Mouse (Mus musculus) embryonic facial prominence, embryonic 15.5 days (tissue): ENCODE measurements around the gene Nutm1. TPM values are rescaled to one million over a fixed set of nuclear protein-coding genes. Genes with fewer than 3 reads are reported as not detected.

Experiments used
- ATAC-seq: fragments of 200-750 bp; cut with Nextera tagmentation; 2 replicates; pipeline ENCODE4 v1.8.0; 2017; ENCODE audit warnings: low read depth, moderate TSS enrichment; ENCODE audit not compliant: insufficient number of reproducible peaks, low FRiP score, low TSS enrichment
- H3K27ac ChIP-seq: fragments of 300-500 bp; sonication (generic); replicated peaks from 2 replicates; pipeline ENCODE4 v1.5.1; 2015; ENCODE audit warnings: mild to moderate bottlenecking, inconsistent platforms
- H3K27me3 ChIP-seq: fragments of 300-500 bp; sonication (generic); 2 replicates; pipeline ENCODE4 v1.6.1; 2015; ENCODE audit warnings: inconsistent platforms
- H3K36me3 ChIP-seq: fragments of 300-500 bp; sonication (generic); 2 replicates; pipeline ENCODE4 v1.6.1; 2015; ENCODE audit warnings: mild to moderate bottlenecking, inconsistent platforms
- H3K4me1 ChIP-seq: fragments of 300-500 bp; sonication (generic); 2 replicates; pipeline ENCODE4 v1.6.1; 2015; ENCODE audit warnings: inconsistent platforms
- H3K4me2 ChIP-seq: fragments of 300-500 bp; sonication (generic); replicated peaks from 2 replicates; pipeline ENCODE4 v1.6.1; 2015; ENCODE audit warnings: mild to moderate bottlenecking, inconsistent platforms
- H3K4me3 ChIP-seq: fragments of 300-500 bp; sonication (generic); replicated peaks from 2 replicates; pipeline ENCODE4 v1.5.1; 2015; ENCODE audit warnings: mild to moderate bottlenecking, inconsistent platforms
- H3K9ac ChIP-seq: fragments of 300-500 bp; sonication (generic); 2 replicates; pipeline ENCODE4 v1.6.1; 2015; ENCODE audit warnings: inconsistent platforms
- H3K9me3 ChIP-seq: fragments of 300-500 bp; sonication (generic); replicated peaks from 2 replicates; pipeline ENCODE4 v1.6.1; 2016; ENCODE audit warnings: inconsistent platforms
- WGBS: fragments of 180-500 bp; shearing (Covaris S2); methylation state at CpG from one replicate; pipeline ENCODE4 v1.1.7; 2015; 5-methylcytosine and 5-hydroxymethylcytosine counted together
- polyA plus RNA-seq: library from polyadenylated mRNA; unstranded; fragments of >200 nt; fragmentation: Nextera tagmentation; extraction: Ambion mirVana; gene quantifications from 2 replicates; pipeline ENCODE4 v1.2.1, GENCODE M21; 2015

Nutm1 gene
- polyA plus RNA-seq, 1 experiment from 2014 or later, result not detected

DNA sequence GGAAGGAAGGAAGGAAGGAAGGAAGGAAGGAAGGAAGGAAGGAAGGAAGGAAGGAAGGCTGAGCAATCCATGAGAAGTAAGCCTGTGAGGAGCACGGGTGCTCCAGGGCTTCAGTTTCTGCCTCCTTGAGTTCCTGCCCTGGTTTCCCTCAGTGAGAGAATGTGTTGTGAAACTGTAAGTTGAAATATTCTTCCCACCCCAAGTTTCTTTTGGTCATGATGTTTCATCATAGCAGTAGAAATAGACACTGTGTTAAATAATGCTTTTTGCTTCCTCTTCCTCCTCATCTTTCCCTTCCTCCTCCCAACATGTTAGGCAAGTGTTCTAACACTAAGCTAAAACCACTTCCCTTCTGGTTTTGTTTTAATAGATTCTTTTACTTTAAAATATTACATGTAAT, 26.5 kb downstream of the Nutm1 start:
- Histone ChIP-seq H3K36me3 (no peaks in the 10 kb centered on the region), H3K4me2 (no peak overlapping the region), H3K9ac (no peak overlapping the region), H3K4me1 (no peaks in the 10 kb centered on the region), H3K27me3 (no peaks in the 10 kb centered on the region), H3K9me3 (no peaks in the 10 kb centered on the region), H3K4me3 (no peak overlapping the region), H3K27ac (no peak overlapping the region)
- no peak for ATAC-seq
- WGBS, result 88% methylated on average over 1 of the region's 1 CpGs

DNA sequence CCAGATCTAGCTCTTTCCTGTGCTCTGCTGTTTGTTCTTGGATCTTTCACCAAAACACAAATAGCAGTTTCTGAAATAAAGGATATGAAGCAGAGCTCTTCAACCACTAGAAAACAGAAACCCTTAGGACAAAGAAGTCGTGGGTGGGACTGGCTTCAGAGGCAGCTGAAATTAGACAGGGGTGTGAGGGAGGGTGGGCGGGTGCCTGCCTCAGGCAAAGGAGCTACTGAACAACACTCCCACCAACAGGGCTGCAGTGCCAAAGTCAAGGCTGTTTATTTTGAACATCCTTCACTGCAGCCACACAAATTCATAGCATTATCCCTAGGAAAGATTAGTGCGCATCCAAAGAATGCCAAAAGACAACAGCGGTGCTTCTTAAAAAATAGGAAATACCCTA, 34.7 kb downstream of the Nutm1 start:
- Histone ChIP-seq H3K9ac (no peak overlapping the region), H3K27ac (no peak overlapping the region), H3K4me3 (no peak overlapping the region), H3K4me1 (no peaks in the 10 kb centered on the region), H3K36me3 (no peaks in the 10 kb centered on the region), H3K27me3 (no peaks in the 10 kb centered on the region), H3K9me3 (no peaks in the 10 kb centered on the region), H3K4me2 (no peak overlapping the region)
- no peak for ATAC-seq
- WGBS, result 52% methylated on average over 4 of the region's 4 CpGs

DNA sequence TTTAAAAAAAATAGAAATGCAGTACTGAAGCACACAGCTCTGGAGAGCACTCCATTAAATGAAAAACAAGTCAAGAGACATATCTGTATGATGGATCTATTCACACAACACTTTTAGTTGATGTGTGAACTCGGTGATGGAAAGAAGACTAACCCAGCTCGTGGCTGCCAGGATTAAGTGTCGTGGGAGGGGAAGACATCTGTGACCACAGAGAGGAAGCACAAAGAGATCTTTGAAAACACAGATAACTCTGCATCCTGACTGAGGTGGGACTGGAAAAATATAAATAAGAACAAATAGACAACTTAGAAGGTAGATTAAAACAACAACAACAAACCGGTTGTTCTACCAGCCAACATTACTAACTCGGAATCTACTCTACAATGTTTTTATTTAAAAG, 36.5 kb downstream of the Nutm1 start:
- 66% methylated on average over 5 of the region's 5 CpGs for WGBS
- no peak overlapping the region for H3K27ac ChIP-seq

DNA sequence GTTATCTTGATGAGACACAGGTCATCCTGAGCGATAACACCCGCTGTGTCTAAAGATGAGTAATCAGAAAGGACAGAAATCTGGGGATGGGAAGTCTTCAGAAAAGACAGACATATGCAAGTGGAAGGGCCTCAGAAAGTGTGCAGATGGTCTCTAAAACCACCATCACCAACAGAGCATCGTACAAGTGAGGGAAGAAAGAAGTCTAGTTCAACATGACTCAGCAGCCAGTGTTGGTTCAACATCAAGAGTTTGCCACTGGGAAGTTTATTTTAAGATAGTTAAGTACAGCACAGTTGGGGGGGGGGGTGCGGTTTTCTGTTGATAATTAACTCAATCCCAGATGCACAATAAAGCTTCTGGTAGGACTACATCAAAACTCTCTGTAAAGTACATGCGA, 38.2 kb downstream of the Nutm1 start:
- Histone ChIP-seq H3K36me3 (no peaks in the 10 kb centered on the region), H3K4me3 (no peak overlapping the region), H3K27me3 (no peaks in the 10 kb centered on the region), H3K9me3 (no peaks in the 10 kb centered on the region), H3K4me1 (no peaks in the 10 kb centered on the region), H3K9ac (no peak overlapping the region), H3K27ac (no peak overlapping the region), H3K4me2 (no peak overlapping the region)
- ATAC-seq, result no peak
- 82% methylated on average over 5 of the region's 5 CpGs for WGBS

More for the DNA sequence above, 36.5 kb downstream of the Nutm1 start:
- Histone ChIP-seq H3K27me3 (no peaks in the 10 kb centered on the region), H3K4me2 (no peak overlapping the region), H3K36me3 (no peaks in the 10 kb centered on the region), H3K9ac (no peak overlapping the region), H3K9me3 (no peaks in the 10 kb centered on the region), H3K4me3 (no peak overlapping the region), H3K4me1 (no peaks in the 10 kb centered on the region)
- no peak for ATAC-seq

DNA sequence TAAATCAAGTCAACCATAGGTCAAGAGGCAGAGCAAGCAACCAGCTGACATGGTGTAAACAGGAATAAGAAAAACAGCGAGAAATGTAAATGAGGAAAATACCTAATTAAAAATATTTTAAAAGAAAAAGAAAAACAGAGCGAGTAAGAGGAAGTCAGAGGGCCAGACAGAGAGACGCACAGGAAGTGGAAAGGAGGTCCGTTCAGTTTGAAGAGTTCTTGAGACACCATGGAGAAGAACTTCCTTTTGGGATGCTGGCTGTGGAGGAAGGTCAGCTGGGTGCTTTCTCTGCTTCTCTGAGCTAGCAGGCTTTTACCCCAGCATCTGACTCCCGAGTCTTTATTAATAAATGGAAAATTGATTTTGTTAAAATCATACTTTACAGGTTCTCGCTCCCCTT, 41.5 kb downstream of the Nutm1 start:
- 67% methylated on average over 6 of the region's 6 CpGs for WGBS
- Histone ChIP-seq H3K9ac (no peak overlapping the region), H3K4me2 (no peak overlapping the region), H3K27me3 (no peaks in the 10 kb centered on the region), H3K9me3 (no peaks in the 10 kb centered on the region), H3K27ac (no peak overlapping the region), H3K4me3 (no peak overlapping the region), H3K36me3 (no peaks in the 10 kb centered on the region), H3K4me1 (no peaks in the 10 kb centered on the region)
- no peak for ATAC-seq

DNA sequence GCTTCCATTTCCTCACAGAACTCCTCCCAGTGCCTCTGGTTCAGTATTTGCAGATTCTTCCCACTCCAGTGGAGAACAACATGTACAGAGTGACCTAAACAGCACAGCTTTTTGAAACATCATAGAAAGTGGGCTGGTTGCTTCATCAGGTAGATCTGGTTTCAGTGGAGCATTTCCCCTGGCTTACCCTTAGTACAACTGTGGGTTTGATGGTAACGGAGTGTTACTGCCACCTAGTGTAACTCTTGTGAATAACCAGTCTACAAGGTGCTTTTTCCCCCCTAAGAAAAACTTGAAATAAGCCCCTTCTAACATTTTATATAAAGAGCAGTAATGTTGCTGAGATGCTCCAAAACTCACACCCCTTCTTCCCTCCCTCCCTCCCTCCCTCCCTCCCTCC, 43.1 kb downstream of the Nutm1 start:
- no peak overlapping the region for H3K4me3 ChIP-seq
- H3K27ac ChIP-seq, result no peak overlapping the region
- H3K36me3 ChIP-seq, result no peaks in the 10 kb centered on the region
- no peak overlapping the region for H3K9ac ChIP-seq
- no peak for ATAC-seq
- no peaks in the 10 kb centered on the region for H3K4me1 ChIP-seq
- H3K4me2 ChIP-seq, result no peak overlapping the region
- H3K27me3 ChIP-seq, result no peaks in the 10 kb centered on the region
- H3K9me3 ChIP-seq, result no peaks in the 10 kb centered on the region
- WGBS, result 3% methylated on average over 1 of the region's 1 CpGs

DNA sequence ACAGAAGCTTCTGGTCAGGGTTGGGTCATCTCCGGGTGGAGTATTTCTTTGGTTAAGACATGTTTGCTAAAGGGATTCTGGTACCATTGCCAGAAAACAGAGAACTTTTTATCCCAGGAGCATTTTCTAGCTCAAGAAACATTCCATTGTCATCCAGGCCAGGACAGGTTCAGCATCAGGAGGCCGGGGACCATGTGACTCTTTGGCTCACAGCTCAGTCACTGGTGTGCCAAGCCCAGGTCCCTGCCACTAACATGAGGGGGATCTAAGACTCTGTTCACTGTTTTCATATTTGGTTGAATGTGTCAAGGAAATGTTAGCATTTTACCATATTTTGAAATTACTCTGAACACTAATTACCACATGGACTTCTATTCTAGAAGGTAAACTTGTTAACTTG, 48.4 kb downstream of the Nutm1 start:
- H3K4me3 ChIP-seq, result no peak overlapping the region
- H3K27ac ChIP-seq, result no peak overlapping the region
- WGBS, result 86% methylated on average over 2 of the region's 2 CpGs
- no peaks in the 10 kb centered on the region for H3K27me3 ChIP-seq
- no peaks in the 10 kb centered on the region for H3K4me1 ChIP-seq
- H3K4me2 ChIP-seq, result no peak overlapping the region
- H3K36me3 ChIP-seq, result no peaks in the 10 kb centered on the region
- H3K9ac ChIP-seq, result no peak overlapping the region
- ATAC-seq, result no peak
- no peaks in the 10 kb centered on the region for H3K9me3 ChIP-seq

DNA sequence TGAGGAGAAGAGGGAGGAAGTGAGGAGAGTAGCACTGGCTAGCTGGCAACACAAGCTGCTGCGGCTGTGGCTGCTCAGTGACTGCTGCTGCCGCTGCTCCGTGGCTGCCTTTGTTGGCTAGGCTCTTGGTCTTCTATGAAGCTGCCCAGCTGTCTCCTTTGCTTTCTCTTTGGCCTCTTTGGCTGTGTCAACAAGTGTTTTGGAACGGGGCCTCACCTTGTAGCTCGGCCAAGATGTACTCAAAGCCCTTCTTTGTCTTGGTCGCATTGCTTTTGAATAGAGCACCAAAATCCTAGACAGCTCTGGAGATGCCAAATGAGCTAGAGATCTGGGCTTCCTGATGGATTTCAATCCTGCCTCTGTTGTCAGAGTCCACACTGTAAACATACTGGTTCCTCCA, 48.9 kb downstream of the Nutm1 start:
- 72% methylated on average over 6 of the region's 6 CpGs for WGBS
- Histone ChIP-seq H3K36me3 (no peaks in the 10 kb centered on the region), H3K4me3 (no peak overlapping the region), H3K4me2 (no peak overlapping the region), H3K27ac (no peak overlapping the region), H3K4me1 (no peaks in the 10 kb centered on the region), H3K27me3 (no peaks in the 10 kb centered on the region), H3K9ac (no peak overlapping the region), H3K9me3 (no peaks in the 10 kb centered on the region)
- ATAC-seq, result no peak

DNA sequence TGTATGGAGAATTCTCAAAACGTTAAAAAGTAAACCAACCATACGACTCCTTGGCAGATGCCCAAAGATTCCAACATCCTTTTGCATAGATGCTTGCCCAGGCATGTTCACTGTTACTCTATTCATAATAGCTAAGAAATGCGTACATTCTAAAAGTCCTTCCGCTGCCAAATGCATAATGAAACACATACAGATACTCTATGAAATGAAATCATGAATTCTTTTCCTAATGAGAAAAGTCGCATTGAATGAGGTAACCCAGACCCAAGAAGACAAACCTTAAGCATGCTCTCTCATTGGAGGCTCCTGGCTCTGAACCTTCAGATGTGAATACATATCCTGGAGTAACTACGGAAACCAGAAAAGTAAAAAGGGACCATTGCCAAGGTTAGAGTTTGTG, 56.0 kb downstream of the Nutm1 start:
- peak; percentile 67 for ATAC-seq

More for the DNA sequence above, 56.0 kb downstream of the Nutm1 start:
- no peak overlapping the region for H3K4me2 ChIP-seq
- WGBS, result 28% methylated on average over 6 of the region's 6 CpGs
- no peaks in the 10 kb centered on the region for H3K36me3 ChIP-seq
- 0 out of 2 replicates have a peak overlapping the region, but pooled peaks have one; percentile 34 for H3K27ac ChIP-seq
- no peaks in the 10 kb centered on the region for H3K9me3 ChIP-seq
- H3K4me3 ChIP-seq, result no peak overlapping the region
- H3K27me3 ChIP-seq, result no peaks in the 10 kb centered on the region
- H3K4me1 ChIP-seq, result no peaks in the 10 kb centered on the region
- H3K9ac ChIP-seq, result no peak overlapping the region

Other genes with a start within 250 kb of the Nutm1 start
- not detected in 2 replicates for gene Olfr1310, start 246.6 kb downstream of the Nutm1 start, polyA plus RNA-seq
- not detected in 2 replicates for gene Olfr1311, start 234.9 kb downstream of the Nutm1 start, polyA plus RNA-seq
- gene Olfr1312, start 209.1 kb downstream of the Nutm1 start, polyA plus RNA-seq, result not detected in 2 replicates
- gene Olfr1313, start 181.4 kb downstream of the Nutm1 start, polyA plus RNA-seq, result not detected in 2 replicates
- gene Olfr1314, start 162.5 kb downstream of the Nutm1 start, polyA plus RNA-seq, result not detected in 2 replicates
- gene Olfr1315-ps1, start 143.9 kb downstream of the Nutm1 start, polyA plus RNA-seq, result not detected in 2 replicates
- not detected in 2 replicates for gene Olfr1316, start 124.3 kb downstream of the Nutm1 start, polyA plus RNA-seq
- gene Olfr1317, start 119.0 kb downstream of the Nutm1 start, polyA plus RNA-seq, result not detected in 2 replicates
- 0.09 TPM in 1 of 2 replicates, not detected in the other for gene Olfr1318, start 105.1 kb downstream of the Nutm1 start, polyA plus RNA-seq
- gene Lpcat4, start 19.8 kb downstream of the Nutm1 start, polyA plus RNA-seq, result 24.5 and 35.9 TPM in 2 replicates
- 201 and 206 TPM in 2 replicates for gene Nop10, start 2.6 kb upstream of the Nutm1 start, polyA plus RNA-seq
- 11.1 and 11.8 TPM in 2 replicates for gene Slc12a6, start 6.5 kb upstream of the Nutm1 start, polyA plus RNA-seq
- gene Gm21985, start 7.0 kb upstream of the Nutm1 start, polyA plus RNA-seq, result not detected in 2 replicates
- gene Emc4, start 108.7 kb upstream of the Nutm1 start, polyA plus RNA-seq, result 124 and 127 TPM in 2 replicates
- 49.0 and 50.4 TPM in 2 replicates for gene Katnbl1, start 119.9 kb upstream of the Nutm1 start, polyA plus RNA-seq
- 19.6 TPM in 2 replicates for gene Emc7, start 195.7 kb upstream of the Nutm1 start, polyA plus RNA-seq
- gene Chrm5, start 221.5 kb upstream of the Nutm1 start, polyA plus RNA-seq, result 0.13 TPM in 1 of 2 replicates, not detected in the other
- 4.9 and 5.3 TPM in 2 replicates for gene Aven, start 233.7 kb upstream of the Nutm1 start, polyA plus RNA-seq